21 mouse cellular contexts compared by ENCODE assay signal in genomic region chr3:74921210-74921609, GRCm38 (mm10).
DNase-seq lines count a peak whose midpoint lies in the region; ATAC-seq and TF ChIP-seq lines count a peak whose summit lies in the region.
"Had no signal": no experiment of that assay in that cellular context is flagged by ENCODE, and none has a peak within 500 bp of the region (broad histone marks: within the 10 kb centered on the region; RNA-seq: fewer than 3 reads in every experiment).

No protein-coding gene starts in this region.

- intact Hi-C loops in left cerebral cortex, adult 2 months (cut with DNase I) = loop anchor here (10.0 kb wide), 1 partner anchor 1856 kb away; no protein-coding TSS in a partner anchor

- no peak overlapping the region for H3K27ac ChIP-seq in forebrain, embryonic 13.5 days
- no peak overlapping the region for H3K27ac ChIP-seq in forebrain, embryonic 12.5 days
- no peak overlapping the region for H3K27ac ChIP-seq in left cerebral cortex, adult 2 months
- no peak overlapping the region for H3K27ac ChIP-seq in hindbrain, embryonic 15.5 days (replicated peaks)
- H3K27ac ChIP-seq in neural tube, embryonic 15.5 days (replicated peaks) = no peak overlapping the region
- H3K27ac ChIP-seq: heart, embryonic 13.5 days; limb, embryonic 12.5 days; liver, embryonic 12.5 days had no signal

- no peak overlapping the region for H3K9ac ChIP-seq in forebrain, embryonic 13.5 days
- H3K9ac ChIP-seq in forebrain, embryonic 12.5 days = no peak overlapping the region
- no peak overlapping the region for H3K9ac ChIP-seq in hindbrain, embryonic 15.5 days
- no peak overlapping the region for H3K9ac ChIP-seq in neural tube, embryonic 15.5 days (replicated peaks)
- H3K9ac ChIP-seq: heart, embryonic 13.5 days; limb, embryonic 12.5 days; liver, embryonic 12.5 days had no signal

- ATAC-seq in forebrain, embryonic 13.5 days = peak; percentile 63
- ATAC-seq in forebrain, embryonic 12.5 days (ENCODE audit: low FRiP score) = no peak
- ATAC-seq in hindbrain, embryonic 15.5 days (ENCODE audit: low FRiP score, low read depth) = peak; percentile 56
- ATAC-seq in neural tube, embryonic 15.5 days (ENCODE audit: low FRiP score) = peak; percentile 24; the same call in 1 of the 2 replicates
- ATAC-seq: intestine, embryonic 16.5 days; liver, embryonic 12.5 days had no signal

- no peak overlapping the region for H3K4me2 ChIP-seq in forebrain, embryonic 13.5 days
- H3K4me2 ChIP-seq in forebrain, embryonic 12.5 days = no peak overlapping the region
- no peak overlapping the region for H3K4me2 ChIP-seq in hindbrain, embryonic 15.5 days
- no peak overlapping the region for H3K4me2 ChIP-seq in neural tube, embryonic 15.5 days
- H3K4me2 ChIP-seq: heart, embryonic 13.5 days; limb, embryonic 12.5 days; liver, embryonic 12.5 days had no signal

- DNase-seq in left cerebral cortex, adult 2 months (ENCODE audit: extremely low spot score in 1 of 2, low spot score in 2 of 2) = no peak
- no peak for DNase-seq in left cerebral cortex, adult 11 months (ENCODE audit: low spot score)
- DNase-seq in embryo, embryonic 10 days (ENCODE audit: low spot score) = no peak
- DNase-seq in adipocyte (ENCODE audit: low spot score) = no peak
- DNase-seq: adrenal gland, postnatal 10 days; cerebellum, adult 18-20 months; cerebellum, postnatal 25 days; heart, postnatal 36 days; kidney, postnatal 36 days; lung, adult 2 months; right cerebral cortex, postnatal 25 days had no signal

- H3K4me3 ChIP-seq in forebrain, embryonic 13.5 days = no peak overlapping the region
- no peak overlapping the region for H3K4me3 ChIP-seq in forebrain, embryonic 12.5 days (replicated peaks)
- H3K4me3 ChIP-seq in left cerebral cortex, adult 2 months = no peak overlapping the region
- no peak overlapping the region for H3K4me3 ChIP-seq in hindbrain, embryonic 15.5 days
- no peak overlapping the region for H3K4me3 ChIP-seq in neural tube, embryonic 15.5 days (replicated peaks)
- H3K4me3 ChIP-seq: heart, embryonic 13.5 days; limb, embryonic 12.5 days; liver, embryonic 12.5 days; megakaryocyte, embryonic 14.5 days; myocyte had no signal

- TF ChIP-seq CTCF in left cerebral cortex, adult 2 months (IDR thresholded peaks at IDR 0.05) = peak; percentile 29

- no peaks in the 10 kb centered on the region for H3K9me3 ChIP-seq in forebrain, embryonic 13.5 days (replicated peaks)
- H3K9me3 ChIP-seq in forebrain, embryonic 12.5 days = no peaks in the 10 kb centered on the region
- H3K9me3 ChIP-seq in hindbrain, embryonic 15.5 days = no peaks in the 10 kb centered on the region
- H3K9me3 ChIP-seq in neural tube, embryonic 15.5 days (replicated peaks) = no peaks in the 10 kb centered on the region
- H3K9me3 ChIP-seq: heart, embryonic 13.5 days; limb, embryonic 12.5 days; liver, embryonic 12.5 days; megakaryocyte, embryonic 14.5 days had no signal

- H3K36me3 ChIP-seq in forebrain, embryonic 13.5 days (ENCODE audit: poor library complexity, severe bottlenecking) = no peaks in the 10 kb centered on the region
- H3K36me3 ChIP-seq in forebrain, embryonic 12.5 days (replicated peaks) = no peaks in the 10 kb centered on the region
- no peaks in the 10 kb centered on the region for H3K36me3 ChIP-seq in hindbrain, embryonic 15.5 days
- no peaks in the 10 kb centered on the region for H3K36me3 ChIP-seq in neural tube, embryonic 15.5 days
- H3K36me3 ChIP-seq: heart, embryonic 13.5 days; limb, embryonic 12.5 days; liver, embryonic 12.5 days had no signal

- WGBS in forebrain, embryonic 13.5 days = 72% methylated on average over 2 of the region's 2 CpGs
- 89% methylated on average over 2 of the region's 2 CpGs for WGBS in forebrain, embryonic 12.5 days
- WGBS in hindbrain, embryonic 15.5 days = 60% methylated on average over 2 of the region's 2 CpGs
- 74% methylated on average over 2 of the region's 2 CpGs for WGBS in neural tube, embryonic 15.5 days

- no peaks in the 10 kb centered on the region for H3K4me1 ChIP-seq in forebrain, embryonic 13.5 days
- H3K4me1 ChIP-seq in forebrain, embryonic 12.5 days = no peaks in the 10 kb centered on the region
- peaks cover 6% of the 10 kb centered on the region; the same call in 1 of the 2 replicates for H3K4me1 ChIP-seq in hindbrain, embryonic 15.5 days (replicated peaks)
- H3K4me1 ChIP-seq in neural tube, embryonic 15.5 days = no peaks in the 10 kb centered on the region
- H3K4me1 ChIP-seq: heart, embryonic 13.5 days; limb, embryonic 12.5 days; liver, embryonic 12.5 days; megakaryocyte, embryonic 14.5 days had no signal

- H3K27me3 ChIP-seq in forebrain, embryonic 13.5 days = no peaks in the 10 kb centered on the region
- no peaks in the 10 kb centered on the region for H3K27me3 ChIP-seq in forebrain, embryonic 12.5 days
- H3K27me3 ChIP-seq in hindbrain, embryonic 15.5 days = no peaks in the 10 kb centered on the region
- H3K27me3 ChIP-seq in neural tube, embryonic 15.5 days (replicated peaks) = no peaks in the 10 kb centered on the region
- H3K27me3 ChIP-seq: heart, embryonic 13.5 days; limb, embryonic 12.5 days; liver, embryonic 12.5 days; megakaryocyte, embryonic 14.5 days had no signal
